Mouse (Mus musculus) kidney, embryonic 15.5 days (tissue): ENCODE measurements around the gene BC052040. TPM values are rescaled to one million over a fixed set of nuclear protein-coding genes. Genes with fewer than 3 reads are reported as not detected.
A peak's percentile ranks its signal among the peaks of the same experiment; 100 is the strongest.

ENCODE experiments used
- ATAC-seq: fragments of 200-750 bp; cut with Nextera tagmentation; replicated peaks from 2 replicates; pipeline ENCODE4 v1.8.0; 2017; ENCODE audit warnings: moderate TSS enrichment; ENCODE audit not compliant: low FRiP score
- H3K27ac ChIP-seq: fragments of 300-500 bp; sonication (generic); 2 replicates; pipeline ENCODE4 v1.5.1; 2015; ENCODE audit warnings: mild to moderate bottlenecking, inconsistent platforms
- H3K27me3 ChIP-seq: fragments of 300-500 bp; sonication (generic); 2 replicates; pipeline ENCODE4 v1.6.1; 2015; ENCODE audit warnings: inconsistent platforms
- H3K36me3 ChIP-seq: fragments of 300-500 bp; sonication (generic); 2 replicates; pipeline ENCODE4 v1.6.1; 2015; ENCODE audit warnings: inconsistent platforms
- H3K4me1 ChIP-seq: fragments of 300-500 bp; sonication (generic); 2 replicates; pipeline ENCODE4 v1.6.1; 2015; ENCODE audit warnings: inconsistent platforms
- H3K4me2 ChIP-seq: fragments of 300-500 bp; sonication (generic); 2 replicates; pipeline ENCODE4 v1.6.1; 2015; ENCODE audit warnings: moderate library complexity, mild to moderate bottlenecking, inconsistent platforms
- H3K4me3 ChIP-seq: fragments of 300-500 bp; sonication (generic); replicated peaks from 2 replicates; pipeline ENCODE4 v1.5.1; 2015; ENCODE audit warnings: mild to moderate bottlenecking, inconsistent platforms
- H3K9ac ChIP-seq: fragments of 300-500 bp; sonication (generic); 2 replicates; pipeline ENCODE4 v1.6.1; 2015; ENCODE audit warnings: mild to moderate bottlenecking, inconsistent platforms
- H3K9me3 ChIP-seq: fragments of 300-500 bp; sonication (generic); replicated peaks from 2 replicates; pipeline ENCODE4 v1.6.1; 2016; ENCODE audit warnings: inconsistent platforms
- WGBS: fragments of 180-500 bp; shearing (Covaris S2); methylation state at CpG from one replicate; pipeline ENCODE4 v1.1.7; 2015; ENCODE audit warnings: mixed read lengths; 5-methylcytosine and 5-hydroxymethylcytosine counted together
- polyA plus RNA-seq: library from polyadenylated mRNA; unstranded; fragments of >200 nt; fragmentation: Nextera tagmentation; extraction: Ambion mirVana; gene quantifications from 2 replicates; pipeline ENCODE4 v1.2.1, GENCODE M21; 2015

The BC052040 gene
- polyA plus RNA-seq, 1 experiment from 2014 or later: 18.8 TPM

GRCm38 (mm10) chr2:115724216-115724615, 142.7 kb downstream of the BC052040 start:
- Histone ChIP-seq H3K4me3 (no peak overlapping the region), H3K9me3 (peaks cover 10% of the 10 kb centered on the region), H3K27me3 (no peaks in the 10 kb centered on the region), H3K36me3 (peaks cover 23% of the 10 kb centered on the region), H3K4me2 (no peak overlapping the region), H3K4me1 (peaks cover 21% of the 10 kb centered on the region), H3K27ac (no peak overlapping the region), H3K9ac (no peak overlapping the region)
- 58% methylated on average over 6 of the region's 6 CpGs for WGBS
- ATAC-seq: 0 out of 2 replicates have a peak, but pooled peaks have one; percentile 46

- H3K36me3 ChIP-seq: peaks cover 22% of the 10 kb centered on the region
- 95% methylated on average over 6 of the region's 6 CpGs for WGBS
- no peak for ATAC-seq
- H3K27ac ChIP-seq: no peak overlapping the region
- peaks cover 10% of the 10 kb centered on the region for H3K9me3 ChIP-seq
- no peaks in the 10 kb centered on the region for H3K27me3 ChIP-seq
- H3K9ac ChIP-seq: no peak overlapping the region
- no peak overlapping the region for H3K4me3 ChIP-seq
- peaks cover 19% of the 10 kb centered on the region for H3K4me1 ChIP-seq
- no peak overlapping the region for H3K4me2 ChIP-seq
Measured at GRCm38 (mm10) chr2:115724726-115725125, 143.2 kb downstream of the BC052040 start.

- ATAC-seq: no peak
- 59% methylated on average over 6 of the region's 6 CpGs for WGBS
Measured at GRCm38 (mm10) chr2:115725503-115725902, 144.0 kb downstream of the BC052040 start.

GRCm38 (mm10) chr2:115725926-115726325, 144.4 kb downstream of the BC052040 start:
- 45% methylated on average over 6 of the region's 6 CpGs for WGBS
- H3K27me3 ChIP-seq: no peaks in the 10 kb centered on the region
- no peak overlapping the region for H3K27ac ChIP-seq
- no peak overlapping the region for H3K4me3 ChIP-seq
- H3K4me1 ChIP-seq: peaks cover 19% of the 10 kb centered on the region
- no peak for ATAC-seq
- H3K9ac ChIP-seq: no peak overlapping the region
- H3K4me2 ChIP-seq: no peak overlapping the region
- H3K36me3 ChIP-seq: peaks cover 12% of the 10 kb centered on the region
- peaks cover 1% of the 10 kb centered on the region; the same call in 1 of the 2 replicates for H3K9me3 ChIP-seq

More at GRCm38 (mm10) chr2:115725503-115725902, 144.0 kb downstream of the BC052040 start:
- peaks cover 5% of the 10 kb centered on the region for H3K9me3 ChIP-seq
- H3K9ac ChIP-seq: no peak overlapping the region
- H3K36me3 ChIP-seq: peaks cover 16% of the 10 kb centered on the region
- H3K4me2 ChIP-seq: no peak overlapping the region
- no peaks in the 10 kb centered on the region for H3K27me3 ChIP-seq
- no peak overlapping the region for H3K27ac ChIP-seq
- peaks cover 19% of the 10 kb centered on the region for H3K4me1 ChIP-seq
- H3K4me3 ChIP-seq: no peak overlapping the region

- Histone ChIP-seq H3K27ac (no peak overlapping the region), H3K27me3 (no peaks in the 10 kb centered on the region), H3K9ac (no peak overlapping the region), H3K36me3 (peaks cover 7% of the 10 kb centered on the region; the same call in 1 of the 2 replicates), H3K9me3 (no peaks in the 10 kb centered on the region), H3K4me3 (no peak overlapping the region), H3K4me1 (peaks cover 19% of the 10 kb centered on the region), H3K4me2 (no peak overlapping the region)
- no peak for ATAC-seq
- WGBS: 62% methylated on average over 5 of the region's 5 CpGs
Measured at GRCm38 (mm10) chr2:115726806-115727205, 145.3 kb downstream of the BC052040 start.

- H3K9me3 ChIP-seq: no peaks in the 10 kb centered on the region
- H3K27ac ChIP-seq: no peak overlapping the region
- no peaks in the 10 kb centered on the region for H3K27me3 ChIP-seq
- WGBS: 93% methylated on average over 6 of the region's 6 CpGs
- H3K4me2 ChIP-seq: no peak overlapping the region
- no peak overlapping the region for H3K9ac ChIP-seq
- no peak overlapping the region for H3K4me3 ChIP-seq
- no peak for ATAC-seq
- H3K4me1 ChIP-seq: peaks cover 14% of the 10 kb centered on the region
- peaks cover 7% of the 10 kb centered on the region; the same call in 1 of the 2 replicates for H3K36me3 ChIP-seq
Measured at GRCm38 (mm10) chr2:115728627-115729026, 147.1 kb downstream of the BC052040 start.

GRCm38 (mm10) chr2:115730502-115730901, 149.0 kb downstream of the BC052040 start:
- no peak for ATAC-seq
- H3K4me1 ChIP-seq: peaks cover 14% of the 10 kb centered on the region

GRCm38 (mm10) chr2:115731171-115731570, 149.7 kb downstream of the BC052040 start:
- H3K9me3 ChIP-seq: no peaks in the 10 kb centered on the region
- H3K36me3 ChIP-seq: peaks cover 7% of the 10 kb centered on the region; the same call in 1 of the 2 replicates
- ATAC-seq: no peak
- no peaks in the 10 kb centered on the region for H3K27me3 ChIP-seq
- 73% methylated on average over 3 of the region's 3 CpGs for WGBS
- no peak overlapping the region for H3K4me3 ChIP-seq
- no peak overlapping the region for H3K9ac ChIP-seq
- peaks cover 14% of the 10 kb centered on the region for H3K4me1 ChIP-seq
- H3K27ac ChIP-seq: no peak overlapping the region
- no peak overlapping the region for H3K4me2 ChIP-seq

More at GRCm38 (mm10) chr2:115730502-115730901, 149.0 kb downstream of the BC052040 start:
- no peak overlapping the region for H3K27ac ChIP-seq
- no peaks in the 10 kb centered on the region for H3K27me3 ChIP-seq
- no peak overlapping the region for H3K9ac ChIP-seq
- H3K9me3 ChIP-seq: no peaks in the 10 kb centered on the region
- H3K4me2 ChIP-seq: no peak overlapping the region
- no peak overlapping the region for H3K4me3 ChIP-seq
- H3K36me3 ChIP-seq: peaks cover 7% of the 10 kb centered on the region; the same call in 1 of the 2 replicates
- 74% methylated on average over 6 of the region's 6 CpGs for WGBS

GRCm38 (mm10) chr2:115732572-115732971, 151.1 kb downstream of the BC052040 start:
- no peak overlapping the region for H3K4me3 ChIP-seq
- H3K4me2 ChIP-seq: no peak overlapping the region
- H3K9ac ChIP-seq: no peak overlapping the region
- H3K27ac ChIP-seq: no peak overlapping the region
- no peaks in the 10 kb centered on the region for H3K27me3 ChIP-seq
- 84% methylated on average over 4 of the region's 4 CpGs for WGBS
- ATAC-seq: no peak
- H3K9me3 ChIP-seq: no peaks in the 10 kb centered on the region
- peaks cover 14% of the 10 kb centered on the region for H3K4me1 ChIP-seq
- peaks cover 7% of the 10 kb centered on the region; the same call in 1 of the 2 replicates for H3K36me3 ChIP-seq

- Histone ChIP-seq H3K4me2 (no peak overlapping the region), H3K4me1 (peaks cover 18% of the 10 kb centered on the region)
- ATAC-seq: no peak
Measured at GRCm38 (mm10) chr2:115733017-115733692, 151.6 kb downstream of the BC052040 start.

GRCm38 (mm10) chr2:115734850-115735249, 153.3 kb downstream of the BC052040 start:
- 65% methylated on average over 6 of the region's 6 CpGs for WGBS
- H3K36me3 ChIP-seq: no peaks in the 10 kb centered on the region
- peaks cover 19% of the 10 kb centered on the region for H3K4me1 ChIP-seq
- H3K27ac ChIP-seq: no peak overlapping the region
- H3K4me2 ChIP-seq: no peak overlapping the region
- H3K9me3 ChIP-seq: no peaks in the 10 kb centered on the region
- no peaks in the 10 kb centered on the region for H3K27me3 ChIP-seq
- H3K9ac ChIP-seq: no peak overlapping the region
- no peak overlapping the region for H3K4me3 ChIP-seq
- ATAC-seq: peak; percentile 43

More at GRCm38 (mm10) chr2:115733017-115733692, 151.6 kb downstream of the BC052040 start:
- WGBS: 61% methylated on average over 8 of the region's 8 CpGs
- H3K36me3 ChIP-seq: peaks cover 1% of the 10 kb centered on the region; the same call in 1 of the 2 replicates
- H3K4me3 ChIP-seq: no peak overlapping the region
- H3K27me3 ChIP-seq: no peaks in the 10 kb centered on the region
- 0 out of 2 replicates have a peak overlapping the region, but pooled peaks have one; percentile 19 for H3K27ac ChIP-seq
- no peak overlapping the region for H3K9ac ChIP-seq
- H3K9me3 ChIP-seq: no peaks in the 10 kb centered on the region

GRCm38 (mm10) chr2:115736416-115736815, 154.9 kb downstream of the BC052040 start:
- Histone ChIP-seq H3K27ac (no peak overlapping the region), H3K4me2 (no peak overlapping the region), H3K27me3 (no peaks in the 10 kb centered on the region), H3K9me3 (no peaks in the 10 kb centered on the region), H3K4me3 (no peak overlapping the region), H3K4me1 (peaks cover 23% of the 10 kb centered on the region), H3K36me3 (no peaks in the 10 kb centered on the region), H3K9ac (no peak overlapping the region)
- ATAC-seq: no peak
- WGBS: 89% methylated on average over 3 of the region's 3 CpGs
